Mouse (Mus musculus) forebrain, postnatal 0 days (tissue): ENCODE results near the gene Atp9a. TPM values are rescaled to one million over a fixed set of nuclear protein-coding genes. Genes with fewer than 3 reads are reported as not detected.

Source experiments
- ATAC-seq: fragments of 200-750 bp; cut with Nextera tagmentation; 2 replicates; pipeline ENCODE4 v1.8.0; 2017; ENCODE audit warnings: mild to moderate bottlenecking, moderate library complexity
- DNase-seq: peaks from one replicate; pipeline ENCODE4 v3.0.0-alpha.2; 2015
- H3K27ac ChIP-seq: fragments of 300-500 bp; sonication (generic); 2 replicates; pipeline ENCODE4 v1.5.1; 2014; ENCODE audit warnings: low read depth, mild to moderate bottlenecking, antibody characterized with exemption, low read length, moderate library complexity, mixed read lengths
- H3K27me3 ChIP-seq: fragments of 300-500 bp; sonication (generic); 2 replicates; pipeline ENCODE4 v1.6.1; 2014; ENCODE audit warnings: mild to moderate bottlenecking, low read length, mixed read lengths; ENCODE audit not compliant: insufficient read depth
- H3K36me3 ChIP-seq: fragments of 300-500 bp; sonication (generic); 2 replicates; pipeline ENCODE4 v1.6.1; 2014; ENCODE audit warnings: mild to moderate bottlenecking, moderate library complexity; ENCODE audit not compliant: insufficient read depth
- H3K4me1 ChIP-seq: fragments of 300-500 bp; sonication (generic); 2 replicates; pipeline ENCODE4 v1.6.1; 2014; ENCODE audit warnings: antibody characterized with exemption; ENCODE audit not compliant: insufficient read depth
- H3K4me2 ChIP-seq: fragments of 300-500 bp; sonication (generic); 2 replicates; pipeline ENCODE4 v1.6.1; 2014; ENCODE audit warnings: low read depth, mild to moderate bottlenecking, moderate library complexity
- H3K4me3 ChIP-seq: fragments of 300-500 bp; sonication (generic); 2 replicates; pipeline ENCODE4 v1.5.1; 2014; ENCODE audit warnings: low read depth, low read length, mixed read lengths
- H3K9ac ChIP-seq: fragments of 300-500 bp; sonication (generic); 2 replicates; pipeline ENCODE4 v1.6.1; 2014; ENCODE audit warnings: mild to moderate bottlenecking
- H3K9me3 ChIP-seq: fragments of 300-500 bp; sonication (generic); 2 replicates; pipeline ENCODE4 v1.6.1; 2016; ENCODE audit warnings: low read length
- CTCF ChIP-seq: sonication (generic); IDR thresholded peaks from 2 replicates; pipeline ENCODE4 v1.5.1; 2016; ENCODE audit warnings: antibody characterized with exemption, control low read depth, low read depth
- WGBS: fragments of 180-500 bp; shearing (Covaris S2); extraction: QIAGEN DNeasy Blood & Tissue Kit; methylation state at CpG from one replicate; pipeline ENCODE4 v1.1.7; 2014; 5-methylcytosine and 5-hydroxymethylcytosine counted together
- polyA plus RNA-seq: library from polyadenylated mRNA; unstranded; fragments of >200 nt; fragmentation: Nextera tagmentation; extraction: Ambion mirVana; gene quantifications from 2 replicates; pipeline ENCODE4 v1.2.1, GENCODE M21; 2015
- total RNA-seq: library from RNA; depleted of rRNA; stranded (reverse); fragments of >200 nt; gene quantifications from 2 replicates; pipeline ENCODE4 v1.2.3, GENCODE M21; 2014

The Atp9a gene
- total and polyA plus RNA-seq, 2 experiments from 2014 or later = 143 to 497 TPM

- ATAC-seq = no peak
- Histone ChIP-seq H3K4me3 (no peak overlapping the region), H3K36me3 (no peaks in the 10 kb centered on the region), H3K9ac (no peak overlapping the region), H3K9me3 (no peaks in the 10 kb centered on the region), H3K27ac (no peak overlapping the region), H3K4me2 (no peak overlapping the region), H3K4me1 (peaks cover 3% of the 10 kb centered on the region), H3K27me3 (peaks cover 13% of the 10 kb centered on the region)
- TF ChIP-seq CTCF = no peak
- no peak for DNase-seq
- WGBS = 49% methylated on average over 16 of the region's 16 CpGs
These were observed 137.5 kb downstream of the Atp9a start for GRCm38 (mm10) chr2:168604655-168605070.

- TF ChIP-seq CTCF = no peak
- Histone ChIP-seq H3K4me3 (no peak overlapping the region), H3K9me3 (no peaks in the 10 kb centered on the region), H3K36me3 (no peaks in the 10 kb centered on the region), H3K9ac (no peak overlapping the region), H3K4me2 (peak overlapping the region; percentile 89; the same call in 1 of the 2 replicates), H3K27me3 (peaks cover 13% of the 10 kb centered on the region), H3K27ac (no peak overlapping the region), H3K4me1 (peaks cover 3% of the 10 kb centered on the region)
- ATAC-seq = no peak
- DNase-seq = no peak
- 20% methylated on average over 12 of the region's 12 CpGs for WGBS
These were observed 139.8 kb downstream of the Atp9a start for GRCm38 (mm10) chr2:168602387-168602741.

GRCm38 (mm10) chr2:168601491-168602386, 140.5 kb downstream of the Atp9a start, which contains the start of gene Nfatc2:
Nfatc2 (minus strand) TSS chr2:168601657.
- Histone ChIP-seq H3K36me3 (no peaks in the 10 kb centered on the region), H3K27ac (peak within 1 kb of the TSS; percentile 62), H3K4me2 (peak within 1 kb of the TSS; percentile 89), H3K4me3 (peak within 1 kb of the TSS; percentile 54), H3K9ac (peak within 1 kb of the TSS; percentile 63), H3K27me3 (peaks cover 13% of the 10 kb centered on the region), H3K9me3 (no peaks in the 10 kb centered on the region), H3K4me1 (peaks cover 3% of the 10 kb centered on the region)
- DNase-seq = peak; percentile 87
- WGBS = under 1% methylated on average over 55 of the region's 56 CpGs
- ATAC-seq = peak; percentile 80
- no peak for TF ChIP-seq CTCF

- Histone ChIP-seq H3K4me3 (peak overlapping the region; percentile 54), H3K9me3 (no peaks in the 10 kb centered on the region), H3K4me2 (peak overlapping the region; percentile 89), H3K27me3 (peaks cover 13% of the 10 kb centered on the region), H3K4me1 (peaks cover 3% of the 10 kb centered on the region), H3K9ac (peak overlapping the region; percentile 63), H3K27ac (peak overlapping the region; percentile 62), H3K36me3 (no peaks in the 10 kb centered on the region)
- 3% methylated on average over 32 of the region's 32 CpGs for WGBS
- ATAC-seq (peak; percentile 84), DNase-seq (peak; percentile 75)
- TF ChIP-seq CTCF = no peak; the same call in 1 of the 2 replicates
These were observed 141.3 kb downstream of the Atp9a start for GRCm38 (mm10) chr2:168600750-168601490.

GRCm38 (mm10) chr2:168595693-168596092, 146.5 kb downstream of the Atp9a start:
- peaks cover 4% of the 10 kb centered on the region; the same call in 1 of the 2 replicates for H3K27me3 ChIP-seq
- peaks cover 1% of the 10 kb centered on the region; the same call in 1 of the 2 replicates for H3K4me1 ChIP-seq
- WGBS = 80% methylated on average over 7 of the region's 7 CpGs
- no peak for TF ChIP-seq CTCF
- no peak for DNase-seq
- H3K27ac ChIP-seq = no peak overlapping the region
- no peaks in the 10 kb centered on the region for H3K36me3 ChIP-seq
- ATAC-seq = no peak
- no peak overlapping the region for H3K9ac ChIP-seq
- no peak overlapping the region for H3K4me2 ChIP-seq
- H3K9me3 ChIP-seq = no peaks in the 10 kb centered on the region
- no peak overlapping the region for H3K4me3 ChIP-seq

- no peak for TF ChIP-seq CTCF
- no peak for DNase-seq
- Histone ChIP-seq H3K27ac (no peak overlapping the region), H3K9me3 (no peaks in the 10 kb centered on the region), H3K9ac (no peak overlapping the region), H3K4me1 (peaks cover 14% of the 10 kb centered on the region; the same call in 1 of the 2 replicates), H3K27me3 (peaks cover 4% of the 10 kb centered on the region; the same call in 1 of the 2 replicates), H3K4me2 (no peak overlapping the region), H3K36me3 (no peaks in the 10 kb centered on the region), H3K4me3 (no peak overlapping the region)
- no peak for ATAC-seq
- WGBS = 84% methylated on average over 6 of the region's 6 CpGs
These were observed 148.5 kb downstream of the Atp9a start for GRCm38 (mm10) chr2:168593676-168594075.
